Comparison of ENCODE assay signal across 10 mouse cellular contexts in genomic region chr5:92358033-92358432, GRCm38 (mm10). TPM values are rescaled to one million over a fixed set of nuclear protein-coding genes. Genes with fewer than 3 reads are reported as not detected.
A peak's percentile ranks its signal among the peaks of the same experiment; 100 is the strongest.
DNase-seq lines count a peak whose midpoint lies in the region; ATAC-seq and TF ChIP-seq lines count a peak whose summit lies in the region.
"Had no signal": no experiment of that assay in that cellular context is flagged by ENCODE, and none has a peak within 500 bp of the region (broad histone marks: within the 10 kb centered on the region; RNA-seq: fewer than 3 reads in every experiment).

No protein-coding gene starts in this region.

- H3K36me3 ChIP-seq in lung, postnatal 0 days (ENCODE audit: insufficient read depth, low read length), result no peaks in the 10 kb centered on the region

- 11% methylated on average over 11 of the region's 12 CpGs for WGBS in lung, postnatal 0 days

- no peak overlapping the region for H3K27ac ChIP-seq in lung, postnatal 0 days (ENCODE audit: low read length)
- H3K27ac ChIP-seq: layer of hippocampus, adult 2 months had no signal

- DNase-seq in heart, adult 11 months, result peak; percentile 88
- no peak for DNase-seq in heart, postnatal 25 days (ENCODE audit: low spot score)
- DNase-seq in lung, postnatal 10 days, result peak; percentile 26
- no peak for DNase-seq in lung, postnatal 0 days (ENCODE audit: low spot score)
- peak; percentile 64 for DNase-seq in testis, postnatal 14 days (ENCODE audit: low spot score)
- no peak for DNase-seq in gastrocnemius, adult 8-10 months (ENCODE audit: low spot score in 2 of 2)
- no peak for DNase-seq in layer of hippocampus, adult 9-11 months

- ATAC-seq in lung, postnatal 0 days, result no peak
- peak; percentile 75 for ATAC-seq in granulocyte monocyte progenitor cell, adult 5-6 weeks (replicated peaks; ENCODE audit: poor library complexity, severe bottlenecking)

- H3K9ac ChIP-seq in lung, postnatal 0 days (replicated peaks; ENCODE audit: low read depth), result no peak overlapping the region

- TF ChIP-seq EP300 in lung, postnatal 0 days (IDR thresholded peaks at IDR 0.05), result no peak

- H3K9me3 ChIP-seq in lung, postnatal 0 days (ENCODE audit: low read length), result no peaks in the 10 kb centered on the region

- no peaks in the 10 kb centered on the region for H3K27me3 ChIP-seq in lung, postnatal 0 days (replicated peaks; ENCODE audit: insufficient read depth, low read length)

- no peaks in the 10 kb centered on the region for H3K4me1 ChIP-seq in lung, postnatal 0 days (ENCODE audit: insufficient read depth, low read depth, low read length)

- TF ChIP-seq CTCF in lung, postnatal 0 days (IDR thresholded peaks at IDR 0.05), result no peak

- H3K4me2 ChIP-seq in lung, postnatal 0 days (replicated peaks; ENCODE audit: low read depth, low read length), result no peak overlapping the region

- H3K4me3 ChIP-seq in lung, postnatal 0 days (ENCODE audit: low read depth, low read length), result no peak overlapping the region
- H3K4me3 ChIP-seq: layer of hippocampus, adult 2 months had no signal

- intact Hi-C loops in heart, postnatal 25 days (cut with DNase I), result no loop called here

RNA-seq across cellular contexts. Expression of gene Cxcl10, which starts 9.3 kb away (rescaled TPM):
- not detected for total RNA-seq in heart, postnatal 25 days (2021)
- polyA plus RNA-seq in lung, postnatal 0 days (2015; fragmentation: Nextera tagmentation; extraction: Ambion mirVana), result 0.49 and 3.1 TPM in 2 replicates
- not detected in 2 replicates for total RNA-seq in granulocyte monocyte progenitor cell, adult 5-6 weeks (2014; fragmentation: Nextera tagmentation)
- total RNA-seq in granulocyte monocyte progenitor cell, adult 5-6 weeks (2017), result 4.6 and 18.8 TPM in 2 replicates
- total RNA-seq in gastrocnemius, adult 8-10 months (2022), result under 1 TPM in 1 of 4 experiments, not detected in 3; 0.46 TPM
- total RNA-seq: layer of hippocampus, adult 2 months had no signal
- polyA plus RNA-seq: neural tube, embryonic 14.5 days had no signal

RNA-seq across cellular contexts. Expression of gene Art3, which starts 26.4 kb away (rescaled TPM):
- total RNA-seq in heart, postnatal 25 days (2021), result 100 to 1,000 TPM; 689 to 788 TPM
- 37.0 and 46.5 TPM in 2 replicates for polyA plus RNA-seq in lung, postnatal 0 days (2015; fragmentation: Nextera tagmentation; extraction: Ambion mirVana)
- 1.1 TPM in 1 of 2 replicates, not detected in the other for total RNA-seq in granulocyte monocyte progenitor cell, adult 5-6 weeks (2014; fragmentation: Nextera tagmentation)
- total RNA-seq in granulocyte monocyte progenitor cell, adult 5-6 weeks (2017), result 4.8 TPM in 1 of 2 replicates, not detected in the other
- 100 to 1,000 TPM; 404 to 480 (median 430) TPM for total RNA-seq in gastrocnemius, adult 8-10 months (2022)

RNA-seq across cellular contexts. Expression of gene Cxcl9, which starts 30.2 kb away (rescaled TPM):
- 1 to 10 TPM; 1.7 to 2.6 TPM for total RNA-seq in heart, postnatal 25 days (2021)
- polyA plus RNA-seq in lung, postnatal 0 days (2015; fragmentation: Nextera tagmentation; extraction: Ambion mirVana), result not detected in 2 replicates
- total RNA-seq in granulocyte monocyte progenitor cell, adult 5-6 weeks (2014; fragmentation: Nextera tagmentation), result not detected in 2 replicates
- 0.22 and 0.52 TPM in 2 replicates for total RNA-seq in granulocyte monocyte progenitor cell, adult 5-6 weeks (2017)
- total RNA-seq in gastrocnemius, adult 8-10 months (2022), result under 1 TPM in 2 of 4 experiments, not detected in 2; 0.15 to 0.47 TPM
- total RNA-seq: layer of hippocampus, adult 2 months had no signal
- polyA plus RNA-seq: neural tube, embryonic 14.5 days had no signal

RNA-seq across cellular contexts. Expression of gene Sdad1, which starts 47.8 kb away (rescaled TPM):
- total RNA-seq in heart, postnatal 25 days (2021), result 10 to 100 TPM; 11.2 to 12.3 TPM
- polyA plus RNA-seq in lung, postnatal 0 days (2015; fragmentation: Nextera tagmentation; extraction: Ambion mirVana), result 14.8 and 15.0 TPM in 2 replicates
- 41.2 and 46.9 TPM in 2 replicates for total RNA-seq in granulocyte monocyte progenitor cell, adult 5-6 weeks (2014; fragmentation: Nextera tagmentation)
- 67.5 and 84.2 TPM in 2 replicates for total RNA-seq in granulocyte monocyte progenitor cell, adult 5-6 weeks (2017)
- total RNA-seq in gastrocnemius, adult 8-10 months (2022), result 10 to 100 TPM; 15.4 to 21.1 (median 18.4) TPM

Comparison
In these comparisons a context has a peak if more than half of its experiments do, and no peak if none do; other contexts are left out.
1. DNase-seq: peak in heart, adult 11 months (single experiment), lung, postnatal 10 days (single experiment) and testis, postnatal 14 days (single experiment); none in heart, postnatal 25 days (single experiment), lung, postnatal 0 days (single experiment), gastrocnemius, adult 8-10 months (0 of 2) and layer of hippocampus, adult 9-11 months (single experiment).
2. RNA of gene Art3, which starts 26.4 kb away (total RNA-seq): 689 to 788 TPM in heart, postnatal 25 days and 404 to 480 TPM in gastrocnemius, adult 8-10 months; 1.1 to 4.8 TPM in granulocyte monocyte progenitor cell, adult 5-6 weeks; every median in the first group is over 10 times any median in the second.